In genomic region chr5:35721933-35722332, GRCm38 (mm10) we compare ENCODE assay signal across 16 mouse cellular contexts.
"Had no signal": no experiment of that assay in that cellular context is flagged by ENCODE, and none has a peak within 500 bp of the region (broad histone marks: within the 10 kb centered on the region; RNA-seq: fewer than 3 reads in every experiment).

No protein-coding gene starts in this region.

- H3K4me3 ChIP-seq: kidney, embryonic 15.5 days; left cerebral cortex, adult 2 months; liver, embryonic 12.5 days; liver, embryonic 15.5 days; midbrain, embryonic 12.5 days; midbrain, embryonic 15.5 days; neural tube, embryonic 12.5 days; neural tube, embryonic 15.5 days had no signal

- H3K9ac ChIP-seq: kidney, embryonic 15.5 days; liver, embryonic 12.5 days; liver, embryonic 15.5 days; lung, embryonic 14.5 days; midbrain, embryonic 12.5 days; midbrain, embryonic 15.5 days; neural tube, embryonic 12.5 days; neural tube, embryonic 15.5 days had no signal

- H3K9me3 ChIP-seq: kidney, embryonic 15.5 days; liver, embryonic 12.5 days; liver, embryonic 15.5 days; midbrain, embryonic 12.5 days; midbrain, embryonic 15.5 days; neural tube, embryonic 12.5 days; neural tube, embryonic 15.5 days had no signal

- H3K36me3 ChIP-seq: liver, embryonic 12.5 days; liver, embryonic 15.5 days; midbrain, embryonic 12.5 days; midbrain, embryonic 15.5 days; neural tube, embryonic 12.5 days; neural tube, embryonic 15.5 days had no signal

- H3K27ac ChIP-seq: left cerebral cortex, adult 2 months; liver, embryonic 12.5 days; liver, embryonic 15.5 days; midbrain, embryonic 12.5 days; midbrain, embryonic 15.5 days; neural tube, embryonic 12.5 days; neural tube, embryonic 15.5 days had no signal

- DNase-seq: kidney, adult 11 months; kidney, adult 8-10 months; kidney, postnatal 10 days; layer of hippocampus, postnatal 36 days; lung, embryonic 14.5 days; right cerebral cortex, adult 18-20 months; thymus, adult 2 months; thymus, postnatal 25 days had no signal

- ATAC-seq: midbrain, embryonic 15.5 days had no signal

- H3K4me2 ChIP-seq: kidney, embryonic 15.5 days; liver, embryonic 12.5 days; liver, embryonic 15.5 days; lung, embryonic 14.5 days; midbrain, embryonic 12.5 days; midbrain, embryonic 15.5 days; neural tube, embryonic 12.5 days; neural tube, embryonic 15.5 days had no signal

- H3K27me3 ChIP-seq: kidney, embryonic 15.5 days; liver, embryonic 12.5 days; liver, embryonic 15.5 days; midbrain, embryonic 12.5 days; midbrain, embryonic 15.5 days; neural tube, embryonic 12.5 days; neural tube, embryonic 15.5 days had no signal

- H3K4me1 ChIP-seq: midbrain, embryonic 12.5 days; midbrain, embryonic 15.5 days; neural tube, embryonic 12.5 days; neural tube, embryonic 15.5 days had no signal
